Mouse (Mus musculus): ENCODE data around the gene Psph. TPM values are rescaled to one million over a fixed set of nuclear protein-coding genes. Genes with fewer than 3 reads are reported as not detected.

Psph gene
- polyA plus RNA-seq, 1 experiment from 2014 or later, result 42.4 TPM

DNA sequence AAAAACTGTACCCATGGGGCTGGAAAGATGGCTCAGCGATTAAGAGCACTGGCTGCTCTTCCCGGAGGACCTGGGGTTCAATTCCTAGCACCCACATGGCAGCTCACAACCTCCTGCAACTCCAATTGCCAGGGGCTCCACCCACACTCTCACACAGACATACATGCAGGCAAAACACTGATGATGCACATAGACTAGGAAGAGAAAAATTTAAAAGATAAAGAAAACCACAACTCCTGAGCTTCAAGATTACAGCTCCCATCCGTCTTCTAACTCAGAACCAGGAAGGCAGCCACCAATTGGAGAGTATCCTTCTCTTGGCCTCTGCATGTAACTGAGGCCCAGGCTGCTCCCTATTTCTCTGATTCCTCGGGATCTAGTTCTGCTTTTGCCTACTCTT is 63.0 kb downstream of the Psph start:
- no peak overlapping the region; the same call in 1 of the 2 replicates for H3K9ac ChIP-seq (ENCODE audit: low read depth, low read length)
- no peaks in the 10 kb centered on the region for H3K9me3 ChIP-seq (ENCODE audit: control insufficient read depth, low read length)
- H3K27ac ChIP-seq (ENCODE audit: low read depth, low read length), result no peak overlapping the region
- 52% methylated on average over 4 of the region's 4 CpGs for WGBS
- peak overlapping the region; percentile 66 for H3K4me2 ChIP-seq (ENCODE audit: low read length)
- no peak; the same call in 1 of the 2 replicates for ATAC-seq
- H3K4me3 ChIP-seq (ENCODE audit: low read length), result peak overlapping the region; percentile 91
- H3K27me3 ChIP-seq (replicated peaks; ENCODE audit: control insufficient read depth, insufficient read depth, low read length), result no peaks in the 10 kb centered on the region
- peaks cover 6% of the 10 kb centered on the region; the same call in 1 of the 2 replicates for H3K36me3 ChIP-seq (ENCODE audit: control insufficient read depth, insufficient read depth, low read length)
- H3K4me1 ChIP-seq (ENCODE audit: control insufficient read depth, insufficient read depth, low read depth, low read length), result peaks cover 11% of the 10 kb centered on the region

GRCm38 (mm10) chr5:129720176-129720575 is 67.1 kb downstream of the Psph start:
- ATAC-seq, result no peak
- WGBS, result 86% methylated on average over 3 of the region's 3 CpGs
- Histone ChIP-seq H3K27me3 (replicated peaks; ENCODE audit: control insufficient read depth, insufficient read depth, low read length) (no peaks in the 10 kb centered on the region), H3K4me2 (ENCODE audit: low read length) (no peak overlapping the region), H3K9ac (ENCODE audit: low read depth, low read length) (no peak overlapping the region), H3K9me3 (ENCODE audit: control insufficient read depth, low read length) (no peaks in the 10 kb centered on the region), H3K4me1 (ENCODE audit: control insufficient read depth, insufficient read depth, low read depth, low read length) (peaks cover 7% of the 10 kb centered on the region), H3K4me3 (ENCODE audit: low read length) (no peak overlapping the region), H3K27ac (ENCODE audit: low read depth, low read length) (no peak overlapping the region), H3K36me3 (ENCODE audit: control insufficient read depth, insufficient read depth, low read length) (peaks cover 20% of the 10 kb centered on the region)

DNA sequence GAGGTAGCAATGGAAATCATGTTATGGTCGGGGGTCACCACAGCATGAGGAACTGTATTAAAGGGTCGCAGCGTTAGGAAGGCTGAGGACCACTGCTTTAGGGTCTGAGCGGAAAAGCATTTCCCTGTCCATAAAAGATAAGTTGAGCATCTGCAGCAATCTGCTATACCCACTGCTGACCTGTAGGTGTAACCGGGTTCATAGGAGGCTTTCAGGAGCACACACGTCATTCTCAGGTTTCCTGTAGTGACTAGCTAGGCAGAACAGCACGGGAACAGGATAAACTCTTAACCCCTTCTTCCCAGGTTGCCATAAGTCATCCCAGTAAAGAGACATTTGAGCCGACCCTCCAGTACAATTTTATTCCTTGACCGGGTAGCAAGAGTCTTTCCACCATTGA is 70.2 kb downstream of the Psph start:
- Histone ChIP-seq H3K9ac (ENCODE audit: low read depth, low read length) (no peak overlapping the region), H3K4me1 (ENCODE audit: control insufficient read depth, insufficient read depth, low read depth, low read length) (peaks cover 7% of the 10 kb centered on the region), H3K9me3 (ENCODE audit: control insufficient read depth, low read length) (no peaks in the 10 kb centered on the region), H3K4me2 (ENCODE audit: low read length) (no peak overlapping the region), H3K27ac (ENCODE audit: low read depth, low read length) (no peak overlapping the region), H3K36me3 (ENCODE audit: control insufficient read depth, insufficient read depth, low read length) (peaks cover 20% of the 10 kb centered on the region), H3K4me3 (ENCODE audit: low read length) (no peak overlapping the region), H3K27me3 (replicated peaks; ENCODE audit: control insufficient read depth, insufficient read depth, low read length) (no peaks in the 10 kb centered on the region)
- 90% methylated on average over 9 of the region's 9 CpGs for WGBS
- ATAC-seq, result no peak

Other genes with a start within 250 kb of the Psph start
- gene Mmp17, start 203.3 kb downstream of the Psph start, polyA plus RNA-seq (2015; fragmentation: Nextera tagmentation; extraction: Ambion mirVana), result 10.8 and 11.0 TPM in 2 replicates
- gene Zfp11, start 117.3 kb downstream of the Psph start, polyA plus RNA-seq (2015; fragmentation: Nextera tagmentation; extraction: Ambion mirVana), result 7.1 and 7.7 TPM in 2 replicates
- gene Sept14, start 78.9 kb downstream of the Psph start, polyA plus RNA-seq (2015; fragmentation: Nextera tagmentation; extraction: Ambion mirVana), result not detected in 2 replicates
- 171 and 176 TPM in 2 replicates for gene Mrps17, start 72.0 kb downstream of the Psph start, polyA plus RNA-seq (2015; fragmentation: Nextera tagmentation; extraction: Ambion mirVana)
- 96.4 and 98.7 TPM in 2 replicates for gene Nipsnap2, start 62.4 kb downstream of the Psph start, polyA plus RNA-seq (2015; fragmentation: Nextera tagmentation; extraction: Ambion mirVana)
- gene Sumf2, start 59.5 kb upstream of the Psph start, polyA plus RNA-seq (2015; fragmentation: Nextera tagmentation; extraction: Ambion mirVana), result 31.3 and 31.7 TPM in 2 replicates
- 679 and 729 TPM in 2 replicates for gene Chchd2, start 100.0 kb upstream of the Psph start, polyA plus RNA-seq (2015; fragmentation: Nextera tagmentation; extraction: Ambion mirVana)
- gene Zbed5, start 108.3 kb upstream of the Psph start, polyA plus RNA-seq (2015; fragmentation: Nextera tagmentation; extraction: Ambion mirVana), result 14.0 and 14.1 TPM in 2 replicates
- 1.0 and 1.2 TPM in 2 replicates for gene Phkg1, start 111.1 kb upstream of the Psph start, polyA plus RNA-seq (2015; fragmentation: Nextera tagmentation; extraction: Ambion mirVana)
- gene Nupr1l, start 121.1 kb upstream of the Psph start, polyA plus RNA-seq (2015; fragmentation: Nextera tagmentation; extraction: Ambion mirVana), result 4.5 and 4.7 TPM in 2 replicates
- gene Vkorc1l1, start 154.5 kb upstream of the Psph start, polyA plus RNA-seq (2015; fragmentation: Nextera tagmentation; extraction: Ambion mirVana), result 22.6 and 27.3 TPM in 2 replicates
- gene Gusb, start 215.6 kb upstream of the Psph start, polyA plus RNA-seq (2015; fragmentation: Nextera tagmentation; extraction: Ambion mirVana), result 35.8 and 37.3 TPM in 2 replicates
- gene Asl, start 241.8 kb upstream of the Psph start, polyA plus RNA-seq (2015; fragmentation: Nextera tagmentation; extraction: Ambion mirVana), result 39.3 and 49.5 TPM in 2 replicates
- 78.0 and 92.1 TPM in 2 replicates for gene Crcp, start 241.8 kb upstream of the Psph start, polyA plus RNA-seq (2015; fragmentation: Nextera tagmentation; extraction: Ambion mirVana)